ENCODE assay signal across 9 mouse cellular contexts in the genomic region with DNA sequence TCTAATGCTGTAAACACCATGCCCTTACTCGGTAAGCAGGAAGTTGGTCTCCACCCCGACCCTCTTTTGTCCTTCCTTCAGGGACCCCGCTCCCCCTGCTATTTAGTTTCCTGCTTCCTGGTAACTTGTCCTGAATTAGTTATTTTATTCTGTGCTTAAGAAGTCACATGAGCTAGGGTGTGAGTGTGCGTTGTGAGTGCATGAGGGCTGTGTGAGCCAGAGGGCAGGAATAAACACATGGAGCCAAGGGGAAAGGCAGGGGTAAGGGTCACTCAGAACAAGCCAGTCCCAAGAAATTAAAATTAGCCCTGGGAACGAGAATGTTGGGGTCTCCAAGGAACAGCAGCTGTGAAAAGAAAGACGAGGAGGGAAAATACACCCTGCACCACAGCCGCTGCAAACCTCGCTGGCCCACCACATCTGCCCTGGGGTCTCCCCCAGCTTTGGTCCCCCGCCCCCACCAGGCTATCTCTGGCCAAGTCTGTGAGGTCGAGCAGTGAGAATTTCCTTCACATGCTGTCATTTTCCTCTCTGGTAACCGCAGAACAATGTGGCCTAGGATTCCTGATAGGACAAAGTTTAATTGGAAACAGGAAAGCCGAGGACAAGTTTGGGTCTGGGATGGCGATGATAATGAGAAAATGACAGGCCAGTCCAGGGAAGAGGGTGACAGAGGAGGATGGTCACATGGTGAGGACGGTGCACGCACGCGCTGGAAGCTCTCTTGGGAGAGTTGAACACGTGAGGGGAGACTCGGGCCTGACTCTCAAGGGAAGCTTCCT. TPM values are rescaled to one million over a fixed set of nuclear protein-coding genes. Genes with fewer than 3 reads are reported as not detected.
DNase-seq lines count a peak whose midpoint lies in the region; ATAC-seq and TF ChIP-seq lines count a peak whose summit lies in the region.
"Had no signal": no experiment of that assay in that cellular context is flagged by ENCODE, and none has a peak within 500 bp of the region (broad histone marks: within the 10 kb centered on the region; RNA-seq: fewer than 3 reads in every experiment).

No protein-coding gene starts in this region.

- H3K9ac ChIP-seq in kidney, embryonic 15.5 days: no peak overlapping the region
- H3K9ac ChIP-seq in lung, embryonic 15.5 days: no peak overlapping the region

- TF ChIP-seq POLR2A in thymus, adult 2 months (IDR thresholded peaks at IDR 0.05; ENCODE audit: control insufficient read depth, extremely low read depth, insufficient read depth, low read length, poor library complexity): no peak

- no peaks in the 10 kb centered on the region for H3K9me3 ChIP-seq in kidney, embryonic 15.5 days (replicated peaks)
- no peaks in the 10 kb centered on the region for H3K9me3 ChIP-seq in lung, embryonic 15.5 days

- H3K4me3 ChIP-seq in kidney, embryonic 15.5 days (replicated peaks): no peak overlapping the region
- H3K4me3 ChIP-seq in lung, embryonic 15.5 days: no peak overlapping the region
- no peak overlapping the region for H3K4me3 ChIP-seq in thymus, adult 2 months (ENCODE audit: control insufficient read depth, insufficient read depth, low read length)

- H3K36me3 ChIP-seq in kidney, embryonic 15.5 days: no peaks in the 10 kb centered on the region
- H3K36me3 ChIP-seq in lung, embryonic 15.5 days: no peaks in the 10 kb centered on the region
- no peaks in the 10 kb centered on the region for H3K36me3 ChIP-seq in thymus, adult 2 months (ENCODE audit: control insufficient read depth, insufficient read depth, low read length)

- peak overlapping the region; percentile 74 for H3K27ac ChIP-seq in kidney, embryonic 15.5 days
- H3K27ac ChIP-seq in lung, embryonic 15.5 days: peak overlapping the region; percentile 70
- no peak overlapping the region for H3K27ac ChIP-seq in thymus, adult 2 months (ENCODE audit: control insufficient read depth, insufficient read depth, low read length)

- H3K4me1 ChIP-seq in kidney, embryonic 15.5 days: peaks cover 20% of the 10 kb centered on the region
- H3K4me1 ChIP-seq in lung, embryonic 15.5 days: peaks cover 4% of the 10 kb centered on the region; the same call in 1 of the 2 replicates
- no peaks in the 10 kb centered on the region for H3K4me1 ChIP-seq in thymus, adult 2 months (replicated peaks; ENCODE audit: control insufficient read depth, insufficient read depth, low read length)

- no peak for TF ChIP-seq CTCF in thymus, adult 2 months (IDR thresholded peaks at IDR 0.05; ENCODE audit: borderline replicate concordance, control insufficient read depth, extremely low read depth, insufficient read depth, low read length, poor library complexity)

- WGBS in kidney, embryonic 15.5 days: 56% methylated on average over 19 of the region's 19 CpGs
- WGBS in lung, embryonic 15.5 days: 43% methylated on average over 19 of the region's 19 CpGs
- 69% methylated on average over 19 of the region's 19 CpGs for WGBS in thymus, adult 2 months

- H3K27me3 ChIP-seq in kidney, embryonic 15.5 days: no peaks in the 10 kb centered on the region
- no peaks in the 10 kb centered on the region for H3K27me3 ChIP-seq in lung, embryonic 15.5 days
- no peaks in the 10 kb centered on the region for H3K27me3 ChIP-seq in thymus, adult 2 months (ENCODE audit: control insufficient read depth, insufficient read depth, low read length)

- peak; percentile 23 for DNase-seq in embryo, embryonic 10 days (ENCODE audit: low spot score)
- DNase-seq in heart, adult 18-20 months: peak; percentile 78 to 86
- DNase-seq in ovary, postnatal 14 days (ENCODE audit: low spot score): no peak
- no peak for DNase-seq in right cerebral cortex, postnatal 36 days (ENCODE audit: low spot score in 2 of 2)
- no peak for DNase-seq in thymus, adult 2 months
- no peak for DNase-seq in layer of hippocampus, postnatal 36 days

- H3K4me2 ChIP-seq in kidney, embryonic 15.5 days: no peak overlapping the region
- H3K4me2 ChIP-seq in lung, embryonic 15.5 days: no peak overlapping the region
- H3K4me2 ChIP-seq: midbrain, embryonic 11.5 days had no signal

- peak; percentile 60; the same call in 1 of the 2 replicates for ATAC-seq in kidney, embryonic 15.5 days (replicated peaks; ENCODE audit: low FRiP score)
- ATAC-seq in lung, embryonic 15.5 days (ENCODE audit: borderline replicate concordance, extremely low read depth, low FRiP score, low TSS enrichment): peak; percentile 84

RNA-seq across cellular contexts. Expression of gene Timp3, which starts 26.6 kb away (rescaled TPM):
- 100 to 1,000 TPM; 161 to 188 TPM for total RNA-seq in heart, adult 18-20 months (2021)
- 82.0 and 85.9 TPM in 2 replicates for polyA plus RNA-seq in kidney, embryonic 15.5 days (2015; fragmentation: Nextera tagmentation; extraction: Ambion mirVana)
- 55.5 and 64.4 TPM in 2 replicates for polyA plus RNA-seq in lung, embryonic 15.5 days (2015; fragmentation: Nextera tagmentation; extraction: Ambion mirVana)
- polyA plus RNA-seq in thymus, adult 2 months (2012; rRNA removed): 30.5 and 39.7 TPM in 2 replicates
- total RNA-seq in layer of hippocampus, postnatal 36 days (2021): 10 to 100 TPM; 49.2 to 60.3 TPM

Comparison
In these comparisons a context has a peak if more than half of its experiments do, and no peak if none do; other contexts are left out.
1. DNase-seq: peak in embryo, embryonic 10 days (single experiment) and heart, adult 18-20 months (2 of 2); none in ovary, postnatal 14 days (single experiment), right cerebral cortex, postnatal 36 days (0 of 2), thymus, adult 2 months (single experiment) and layer of hippocampus, postnatal 36 days (0 of 2).